Mouse (Mus musculus) adrenal gland, adult 18-20 months (tissue): ENCODE measurements around the gene Pnrc1. TPM values are rescaled to one million over a fixed set of nuclear protein-coding genes. Genes with fewer than 3 reads are reported as not detected.

Experiments used
- DNase-seq, 2 experiments: peaks; one replicate each; pipeline ENCODE4 v3.0.0; 2021 to 2022; ENCODE audit warnings: low spot score in 2 of 2
- total RNA-seq, 2 experiments: library from RNA; stranded (reverse); gene quantifications; 1 replicate in 1 of 2; 2 replicates in 1 of 2; pipeline ENCODE4 v1.2.3; 2021

The Pnrc1 gene
- total RNA-seq, 2 experiments from 2014 or later, result 185 to 217 TPM

DNA sequence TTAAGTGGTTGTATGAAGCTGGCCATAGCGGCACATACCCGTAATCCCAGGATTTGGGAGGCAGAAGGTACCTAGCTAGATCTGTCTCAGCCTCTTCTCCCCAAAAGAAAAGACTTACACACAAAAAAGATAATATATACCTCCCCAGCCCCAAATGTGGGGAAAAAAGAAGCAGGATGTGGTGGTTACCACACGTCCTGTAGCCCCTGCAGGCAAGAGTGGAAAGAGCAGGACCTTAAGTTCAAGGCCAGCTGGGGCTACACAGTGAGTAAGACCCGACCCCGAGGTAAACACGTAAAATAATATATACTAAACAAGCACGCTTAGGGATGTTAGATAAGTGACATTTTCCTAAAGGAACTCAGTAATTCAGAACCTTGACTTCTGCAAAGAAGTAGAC lies 62.8 kb downstream of the Pnrc1 start:
- DNase-seq, result no peak

DNA sequence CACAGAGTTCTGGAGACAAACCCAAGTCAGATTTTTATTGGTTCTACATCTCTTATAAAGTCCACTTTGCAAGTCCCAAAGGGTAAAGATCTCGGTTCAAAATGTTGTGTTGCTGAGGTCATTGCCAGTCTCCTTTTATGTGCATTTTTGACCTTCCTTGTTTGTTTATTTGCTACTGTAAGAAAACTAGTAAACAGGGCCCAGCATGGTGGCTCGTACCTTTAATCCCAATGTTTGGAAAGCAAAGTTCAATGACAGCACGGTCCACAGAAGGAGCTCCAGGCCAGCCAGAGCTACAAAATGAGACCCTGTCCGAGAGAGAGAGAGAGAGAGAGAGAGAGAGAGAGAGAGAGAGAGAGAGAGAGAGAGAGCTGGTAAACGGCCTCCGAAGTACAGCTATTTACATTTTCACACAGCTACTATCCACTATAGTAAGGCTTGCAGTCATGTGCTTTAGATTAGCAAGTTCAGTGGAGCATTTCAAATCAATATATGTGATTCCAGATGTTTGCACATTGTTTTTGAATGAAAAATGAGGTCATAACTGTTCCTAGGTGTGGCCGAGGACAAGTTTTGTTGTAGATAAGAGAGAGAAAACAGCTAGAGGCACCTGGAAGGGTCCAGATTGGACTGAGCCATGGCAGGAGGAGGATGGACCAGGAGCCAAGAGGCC lies 65.8 kb downstream of the Pnrc1 start:
- no peak for DNase-seq

- DNase-seq, result no peak
Observed at GRCm38 (mm10) chr4:33221847-33222246, 68.1 kb downstream of the Pnrc1 start.

- peak; percentile 10 to 21 for DNase-seq
Observed at GRCm38 (mm10) chr4:33208881-33209841, 80.8 kb downstream of the Pnrc1 start, which contains the start of gene Srsf12. Gene Srsf12, plus strand, starts transcription at chr4:33208991.

DNA sequence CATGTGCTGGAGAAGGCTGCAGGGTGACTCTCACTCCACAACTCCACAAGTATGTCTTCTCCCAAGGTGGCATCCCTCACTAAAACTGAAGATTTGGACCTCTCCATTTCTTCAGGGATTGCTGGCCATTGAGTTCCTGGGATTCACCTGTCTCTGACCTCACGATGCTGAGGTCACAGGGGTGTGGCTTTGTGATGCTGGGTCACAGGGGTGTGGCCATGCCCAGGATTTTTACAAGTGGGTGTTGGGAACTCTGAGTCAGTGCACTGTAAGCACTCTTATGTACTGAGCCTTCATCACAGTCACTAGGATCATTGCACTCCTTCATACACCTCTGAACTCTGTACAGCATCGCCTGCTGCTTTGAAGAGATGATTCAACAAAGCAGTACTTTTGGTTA lies 82.4 kb downstream of the Pnrc1 start:
- no peak for DNase-seq

DNA sequence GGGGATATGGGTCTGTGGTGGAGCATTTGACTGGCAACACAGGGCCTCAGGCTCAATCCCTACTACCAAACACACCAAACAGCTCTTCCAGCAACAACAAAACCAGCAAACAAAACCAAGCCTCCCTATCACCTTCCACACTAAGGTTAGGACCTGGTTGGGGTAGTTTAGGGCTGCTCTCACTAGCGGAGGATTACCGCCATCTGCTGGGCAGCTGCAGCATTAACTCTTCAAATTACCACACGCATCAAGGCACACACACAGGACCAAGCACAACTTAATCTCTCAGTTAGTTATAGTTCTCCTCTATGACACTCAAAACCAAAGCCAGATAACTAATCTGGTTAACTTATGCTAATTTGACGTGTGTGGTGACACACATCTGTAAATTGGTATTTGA lies 85.3 kb downstream of the Pnrc1 start:
- DNase-seq, result peak; percentile 51 to 61

DNA sequence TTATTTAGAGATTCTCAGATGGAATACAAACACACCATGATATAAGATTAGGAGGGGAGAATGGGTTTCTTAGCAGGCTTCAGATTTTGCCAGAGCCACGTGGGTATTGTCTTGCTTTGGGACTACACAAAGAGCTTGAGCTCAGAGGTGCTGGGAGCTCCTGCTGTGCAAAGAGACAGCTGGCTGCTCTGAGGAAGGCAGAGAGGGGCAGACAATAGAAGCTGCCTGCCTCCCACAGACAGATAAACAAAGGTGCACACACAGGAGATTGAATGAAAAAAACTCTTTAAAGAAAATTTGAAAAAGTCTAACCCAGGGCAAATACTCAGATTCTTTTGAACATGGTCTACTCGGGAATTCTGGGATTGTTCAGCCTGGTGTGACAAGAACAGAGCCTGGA lies 91.8 kb downstream of the Pnrc1 start:
- no peak for DNase-seq

Other genes with a start within 250 kb of the Pnrc1 start
- gene Gabrr2, start 227.2 kb downstream of the Pnrc1 start, total RNA-seq, result under 1 TPM; 0.22 to 0.30 TPM
- not detected for gene Gabrr1, start 157.6 kb downstream of the Pnrc1 start, total RNA-seq
- 10 to 100 TPM; 10.3 to 37.9 TPM for gene Pm20d2, start 100.4 kb downstream of the Pnrc1 start, total RNA-seq
- gene Srsf12, start 81.2 kb downstream of the Pnrc1 start, total RNA-seq, result 1 to 10 TPM in 1 of 2 experiments, under 1 TPM in 1; 0.86 to 1.0 TPM
- 10 to 100 TPM; 29.8 to 34.0 TPM for gene Rngtt, start 20.1 kb upstream of the Pnrc1 start, total RNA-seq